Mouse (Mus musculus): ENCODE measurements around the gene Reg1.
"Not testable (repeated sequence)": the region's sequence is repeated elsewhere in the genome, so short reads cannot be mapped to it uniquely, and the experiment has no call there.

Reg1 gene

GRCm38 (mm10) chr6:78422411-78422810, at the start of gene Reg1:
Reg1 (plus strand) TSS chr6:78422711.
- DNase-seq = not testable (repeated sequence)

- DNase-seq = no peak
Measured at GRCm38 (mm10) chr6:78378765-78379164, 43.7 kb upstream of the Reg1 start, which contains the start of gene Reg3d. Reg3d (minus strand) TSS chr6:78378865.

- no peak for DNase-seq
Measured at GRCm38 (mm10) chr6:78380409-78380808, 42.1 kb upstream of the Reg1 start, which contains the start of gene Reg3a. Reg3a (plus strand) TSS chr6:78380709.

- DNase-seq = no peak
Measured at GRCm38 (mm10) chr6:78385609-78386008, 36.9 kb upstream of the Reg1 start.

- DNase-seq = not testable (repeated sequence)
Measured at GRCm38 (mm10) chr6:78395323-78395722, 27.2 kb upstream of the Reg1 start, which contains the start of gene Reg2. Reg2 (plus strand) TSS chr6:78395623.

GRCm38 (mm10) chr6:78425497-78425896, 3.0 kb downstream of the Reg1 start:
- no peak for DNase-seq

GRCm38 (mm10) chr6:78447202-78447601, 24.7 kb downstream of the Reg1 start:
- DNase-seq = no peak

- no peak for DNase-seq
Measured at GRCm38 (mm10) chr6:78448409-78448808, 25.9 kb downstream of the Reg1 start.

- no peak for DNase-seq
Measured at GRCm38 (mm10) chr6:78452804-78453203, 30.3 kb downstream of the Reg1 start.

- no peak for DNase-seq
Measured at GRCm38 (mm10) chr6:78460191-78460825, 37.8 kb downstream of the Reg1 start.

- no peak for DNase-seq
Measured at GRCm38 (mm10) chr6:78462360-78462759, 39.8 kb downstream of the Reg1 start.

- DNase-seq = no peak
Measured at GRCm38 (mm10) chr6:78463266-78463665, 40.8 kb downstream of the Reg1 start.

- no peak for DNase-seq
Measured at GRCm38 (mm10) chr6:78468772-78469171, 46.3 kb downstream of the Reg1 start, which contains the start of gene Reg3g. Reg3g (minus strand) TSS chr6:78468872.

- no peak for DNase-seq
Measured at GRCm38 (mm10) chr6:78469287-78469686, 46.8 kb downstream of the Reg1 start.
